Mouse (Mus musculus): Measurements from ENCODE around the gene Gm49394. TPM values are rescaled to one million over a fixed set of nuclear protein-coding genes. Genes with fewer than 3 reads are reported as not detected.

Gm49394 gene
- total RNA-seq, 2 experiments from 2014 or later: not detected

Small RNAs within 50 kb of the gene (microRNA-seq; reads per million reads assigned to microRNA genes)
- gene Mir483: 106 to 133 reads per million in 2 experiments

Other genes with a start within 250 kb of the Gm49394 start
- not detected for gene Syt8, start 235.1 kb downstream of the Gm49394 start, total RNA-seq (2021)
- not detected for gene Tnni2, start 228.1 kb downstream of the Gm49394 start, total RNA-seq (2021)
- 1 to 10 TPM; 5.2 to 5.4 TPM for gene Lsp1, start 209.1 kb downstream of the Gm49394 start, total RNA-seq (2021)
- gene Tnnt3, start 171.1 kb downstream of the Gm49394 start, total RNA-seq (2021): not detected
- 1 to 10 TPM; 3.3 to 6.9 TPM for gene Mrpl23, start 137.3 kb downstream of the Gm49394 start, total RNA-seq (2021)
- gene Igf2, start 3.1 kb downstream of the Gm49394 start, total RNA-seq (2021): 100 to 1,000 TPM; 104 to 130 TPM
- not detected for gene Ins2, start 73.4 kb upstream of the Gm49394 start, total RNA-seq (2021)

Data from left cerebral cortex, postnatal 25 days (tissue).